Mouse (Mus musculus): Measurements from ENCODE around the gene Ndrg3. TPM values are rescaled to one million over a fixed set of nuclear protein-coding genes. Genes with fewer than 3 reads are reported as not detected.
A peak's percentile ranks its signal among the peaks of the same experiment; 100 is the strongest.

The Ndrg3 gene
- 68.3 and 81.0 TPM in 2 replicates for polyA plus RNA-seq (2012; ENCODE audit: insufficient read depth, insufficient read length, missing spikeins)

DNA sequence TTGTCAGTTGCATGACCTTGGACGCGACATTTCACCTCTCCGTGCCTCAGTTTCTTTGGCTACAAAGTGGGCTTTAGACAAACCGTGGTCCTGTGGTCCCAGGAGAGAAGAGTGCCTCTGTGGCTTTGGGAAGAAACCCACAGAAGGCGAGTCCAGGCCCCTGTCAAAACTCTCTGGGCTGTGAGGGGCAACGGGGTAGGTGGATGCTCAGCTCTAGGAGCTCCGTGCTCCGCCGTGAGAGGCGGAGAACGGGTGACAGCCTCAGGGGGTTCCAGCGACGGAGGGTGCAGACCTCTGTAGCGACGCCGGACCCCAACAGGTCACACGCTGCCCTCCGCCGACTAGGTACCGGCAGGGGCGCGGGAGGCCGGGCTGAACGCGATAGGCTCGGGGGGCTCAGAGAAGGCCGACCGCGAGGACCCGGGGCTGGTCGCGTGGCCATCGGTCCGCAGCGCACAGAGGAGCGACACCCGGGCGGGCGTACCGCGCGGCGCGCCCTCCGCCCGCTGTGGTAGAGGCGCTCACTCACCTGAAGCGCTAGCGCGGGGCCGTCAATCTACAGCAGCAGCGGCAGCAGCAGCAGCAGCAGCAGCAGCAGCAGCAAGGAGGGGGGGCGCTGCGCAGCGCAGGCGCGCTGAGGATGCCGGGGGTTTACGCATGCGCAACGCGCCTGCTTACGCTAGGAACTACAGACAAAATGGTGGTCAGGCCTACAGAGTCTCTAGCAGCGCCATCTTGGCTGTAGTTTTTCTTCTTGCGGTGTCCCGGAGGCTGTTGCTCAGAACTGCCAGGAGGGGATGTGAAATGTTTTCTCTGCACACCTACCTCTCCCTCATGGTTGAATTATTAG lies at the start of gene Ndrg3:
Gene Ndrg3, minus strand, starts transcription at position 587 of the 850 bp plus-strand sequence.
- Histone ChIP-seq H3K4me3 (ENCODE audit: insufficient read depth, low read length) (peak within 1 kb of the TSS; percentile 79), H3K27ac (ENCODE audit: insufficient read depth, low read depth, low read length) (0 out of 2 replicates have a peak within 1 kb of the TSS, but pooled peaks have one; percentile 27), H3K4me1 (ENCODE audit: control insufficient read depth, insufficient read depth, low read length) (no peaks in the 10 kb centered on the region)
- no peak for TF ChIP-seq CTCF (IDR thresholded peaks at IDR 0.05; ENCODE audit: low read depth, low read length)

DNA sequence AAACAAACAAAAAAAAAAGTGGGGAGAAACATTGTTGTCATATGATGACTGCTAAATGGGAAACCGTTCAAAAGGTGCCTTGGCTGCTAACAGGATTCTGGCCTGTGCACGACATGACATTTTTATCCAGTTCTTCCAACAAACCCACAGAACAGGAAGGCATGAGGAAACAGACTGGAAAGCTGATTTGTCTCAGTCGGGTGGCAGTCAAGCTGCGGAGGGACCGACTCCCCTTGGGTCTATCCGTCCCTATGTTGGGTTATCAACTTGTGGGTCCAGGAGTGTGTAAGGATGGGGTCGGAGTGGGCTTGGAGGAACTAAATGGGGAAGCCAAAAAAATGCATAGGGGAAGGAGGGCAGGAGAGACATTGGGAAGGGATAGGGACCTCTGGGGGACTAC lies 49.6 kb upstream of the Ndrg3 start:
- H3K27ac ChIP-seq (ENCODE audit: insufficient read depth, low read depth, low read length) = no peak overlapping the region
- H3K4me3 ChIP-seq (ENCODE audit: insufficient read depth, low read length) = no peak overlapping the region
- peaks cover 6% of the 10 kb centered on the region; the same call in 1 of the 2 replicates for H3K4me1 ChIP-seq (ENCODE audit: control insufficient read depth, insufficient read depth, low read length)
- no peak for TF ChIP-seq CTCF (IDR thresholded peaks at IDR 0.05; ENCODE audit: low read depth, low read length)
- TF ChIP-seq POLR2A (IDR thresholded peaks at IDR 0.05; ENCODE audit: borderline replicate concordance, low read depth, low read length) = no peak

DNA sequence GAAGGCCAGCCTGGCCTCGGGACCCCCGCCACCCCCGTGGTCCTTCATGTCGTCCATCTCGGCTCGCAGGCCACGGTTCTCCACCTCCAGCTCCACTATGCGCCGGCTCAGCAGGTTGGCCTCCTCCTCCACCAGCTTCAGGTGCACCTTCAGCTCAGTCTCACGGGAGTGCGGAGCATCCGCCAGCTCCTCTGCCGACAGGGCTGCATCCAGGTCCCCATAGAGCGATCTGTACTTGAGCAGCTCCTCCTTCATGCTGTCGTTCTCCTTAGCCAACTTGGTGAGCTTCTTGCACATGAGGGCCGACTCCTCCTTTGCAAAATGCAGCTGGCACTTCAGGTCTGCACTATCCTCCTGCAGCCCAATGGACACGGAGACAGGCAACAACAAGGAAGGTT lies 48.8 kb upstream of the Ndrg3 start:
- Histone ChIP-seq H3K27ac (ENCODE audit: insufficient read depth, low read depth, low read length) (no peak overlapping the region), H3K4me1 (ENCODE audit: control insufficient read depth, insufficient read depth, low read length) (peaks cover 8% of the 10 kb centered on the region; the same call in 1 of the 2 replicates), H3K4me3 (ENCODE audit: insufficient read depth, low read length) (no peak overlapping the region)
- TF ChIP-seq CTCF (IDR thresholded peaks at IDR 0.05; ENCODE audit: low read depth, low read length) (no peak), POLR2A (IDR thresholded peaks at IDR 0.05; ENCODE audit: borderline replicate concordance, low read depth, low read length) (no peak)

DNA sequence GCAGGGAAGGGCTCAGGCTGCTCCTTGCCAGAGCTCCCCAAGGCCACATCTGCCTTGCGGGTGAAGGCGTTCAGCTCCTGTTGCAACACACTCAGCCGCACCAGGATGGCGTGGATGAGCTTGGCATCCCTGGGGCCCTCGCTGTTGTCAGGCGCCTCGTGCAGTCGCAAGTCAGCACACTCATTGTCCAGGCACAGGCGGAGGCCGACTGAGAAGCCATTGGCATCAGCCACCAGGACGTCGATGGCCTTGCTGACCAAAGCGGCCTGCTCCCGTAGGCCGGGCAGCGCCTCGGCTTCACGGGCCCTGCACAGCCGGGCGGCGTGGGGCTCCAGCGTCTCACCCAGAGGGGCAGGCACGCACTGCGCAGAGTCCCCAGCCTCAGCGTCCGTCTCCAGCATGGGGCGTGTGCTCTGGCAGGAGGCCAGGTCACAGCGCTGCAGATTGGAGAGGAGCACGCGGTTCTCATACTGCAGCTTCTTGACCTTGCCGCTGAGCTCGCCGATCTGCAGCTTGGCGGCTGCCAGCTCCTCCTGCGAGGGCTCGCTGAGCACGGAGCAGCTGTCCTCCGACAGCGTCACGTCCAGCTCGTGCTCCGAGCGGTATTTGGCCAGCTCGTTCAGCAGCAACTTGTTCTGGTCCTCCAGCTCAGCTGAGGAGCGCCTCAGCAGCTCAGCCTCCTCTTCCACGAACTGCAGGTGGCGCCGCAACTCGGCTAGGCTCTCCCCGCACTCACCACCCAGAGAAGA lies 48.2 kb upstream of the Ndrg3 start:
- Histone ChIP-seq H3K27ac (ENCODE audit: insufficient read depth, low read depth, low read length) (no peak overlapping the region), H3K4me1 (ENCODE audit: control insufficient read depth, insufficient read depth, low read length) (peaks cover 8% of the 10 kb centered on the region; the same call in 1 of the 2 replicates), H3K4me3 (ENCODE audit: insufficient read depth, low read length) (no peak overlapping the region)
- TF ChIP-seq POLR2A (IDR thresholded peaks at IDR 0.05; ENCODE audit: borderline replicate concordance, low read depth, low read length) (no peak), CTCF (IDR thresholded peaks at IDR 0.05; ENCODE audit: low read depth, low read length) (no peak)

DNA sequence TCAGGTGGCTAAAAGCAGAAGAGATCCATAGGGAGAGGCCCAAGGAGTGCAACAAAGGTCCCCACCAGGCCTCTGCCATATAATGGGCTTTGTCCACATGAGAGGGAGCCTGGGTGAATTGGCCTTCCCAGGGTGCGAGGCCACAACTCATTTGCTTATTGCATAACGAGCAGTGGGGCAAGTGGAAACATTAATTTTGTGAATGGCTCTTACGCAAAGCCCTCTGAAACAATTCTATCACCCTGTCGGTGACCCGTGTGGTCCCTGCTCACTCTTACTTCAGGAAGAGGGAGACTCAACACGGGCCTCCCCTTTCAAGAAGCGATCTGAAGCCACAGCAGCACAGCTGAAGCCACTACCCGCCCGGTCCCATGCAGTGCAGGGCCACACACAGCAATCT lies 45.4 kb upstream of the Ndrg3 start:
- Histone ChIP-seq H3K27ac (ENCODE audit: insufficient read depth, low read depth, low read length) (no peak overlapping the region), H3K4me1 (ENCODE audit: control insufficient read depth, insufficient read depth, low read length) (peaks cover 10% of the 10 kb centered on the region), H3K4me3 (ENCODE audit: insufficient read depth, low read length) (no peak overlapping the region)
- TF ChIP-seq CTCF (IDR thresholded peaks at IDR 0.05; ENCODE audit: low read depth, low read length) (no peak), POLR2A (IDR thresholded peaks at IDR 0.05; ENCODE audit: borderline replicate concordance, low read depth, low read length) (no peak)

DNA sequence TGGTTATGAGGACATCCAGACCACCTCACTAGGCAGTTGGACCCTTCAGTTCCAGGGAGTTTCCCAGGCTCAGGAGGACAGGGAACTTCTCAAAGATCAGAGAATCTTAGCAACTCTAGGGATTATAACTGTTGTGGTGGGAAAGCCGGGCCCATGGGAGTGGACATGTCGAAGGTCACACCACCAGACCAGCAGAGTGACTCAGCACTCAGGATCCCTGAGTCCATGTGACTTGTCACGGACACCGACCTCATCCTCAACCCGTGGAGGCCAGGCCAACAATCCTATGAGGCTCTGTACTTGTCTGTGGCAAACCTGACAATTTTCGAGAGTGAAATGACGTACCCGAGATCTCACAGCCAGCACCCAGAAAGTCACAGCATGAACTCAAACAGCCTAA lies 44.5 kb upstream of the Ndrg3 start:
- TF ChIP-seq POLR2A (IDR thresholded peaks at IDR 0.05; ENCODE audit: borderline replicate concordance, low read depth, low read length) (no peak), CTCF (IDR thresholded peaks at IDR 0.05; ENCODE audit: low read depth, low read length) (no peak)
- Histone ChIP-seq H3K27ac (ENCODE audit: insufficient read depth, low read depth, low read length) (no peak overlapping the region), H3K4me1 (ENCODE audit: control insufficient read depth, insufficient read depth, low read length) (peaks cover 10% of the 10 kb centered on the region), H3K4me3 (ENCODE audit: insufficient read depth, low read length) (no peak overlapping the region)

DNA sequence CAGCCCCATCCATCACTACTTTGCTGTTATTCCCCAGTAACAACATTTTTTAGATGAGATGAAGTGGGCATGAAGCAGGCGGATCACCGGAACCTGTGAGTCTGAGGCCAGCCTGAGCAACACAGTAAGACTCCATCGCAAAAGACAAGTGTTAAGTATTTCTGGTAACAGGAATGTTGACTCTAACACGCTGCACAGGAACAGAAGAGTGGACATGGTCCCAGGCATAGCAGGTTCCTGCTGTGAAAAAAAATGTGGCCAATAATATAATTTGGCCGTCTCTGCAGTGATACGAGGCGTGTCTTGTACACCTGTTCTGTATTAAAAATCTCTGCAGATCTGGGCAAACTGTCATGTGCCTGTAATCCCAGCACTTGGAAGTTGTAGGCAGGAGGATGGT lies 43.5 kb upstream of the Ndrg3 start:
- H3K4me1 ChIP-seq (ENCODE audit: control insufficient read depth, insufficient read depth, low read length) = peaks cover 10% of the 10 kb centered on the region
- no peak overlapping the region for H3K27ac ChIP-seq (ENCODE audit: insufficient read depth, low read depth, low read length)
- TF ChIP-seq POLR2A (IDR thresholded peaks at IDR 0.05; ENCODE audit: borderline replicate concordance, low read depth, low read length) = no peak
- no peak for TF ChIP-seq CTCF (IDR thresholded peaks at IDR 0.05; ENCODE audit: low read depth, low read length)
- H3K4me3 ChIP-seq (ENCODE audit: insufficient read depth, low read length) = no peak overlapping the region

DNA sequence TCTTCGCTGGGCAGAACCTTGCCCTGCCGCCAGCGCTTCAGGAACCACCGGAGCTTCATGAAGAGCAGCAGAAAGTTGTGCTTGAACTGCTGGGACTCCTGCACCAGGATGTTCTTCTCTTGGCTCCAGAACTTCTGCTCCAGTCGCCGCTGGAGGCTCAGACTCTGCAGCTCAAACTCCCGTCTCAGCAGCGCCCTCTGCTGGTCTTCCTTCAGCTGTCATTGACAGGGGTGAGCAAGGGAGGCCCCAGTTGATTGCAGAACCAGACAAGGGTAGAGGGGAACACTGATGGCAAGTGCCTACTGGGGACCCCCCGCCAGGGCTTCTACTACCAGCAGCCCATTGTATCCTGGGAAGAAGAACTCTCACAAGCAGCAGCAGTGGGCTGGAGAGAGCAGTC lies 38.9 kb upstream of the Ndrg3 start:
- Histone ChIP-seq H3K4me3 (ENCODE audit: insufficient read depth, low read length) (no peak overlapping the region), H3K4me1 (ENCODE audit: control insufficient read depth, insufficient read depth, low read length) (peaks cover 2% of the 10 kb centered on the region), H3K27ac (ENCODE audit: insufficient read depth, low read depth, low read length) (no peak overlapping the region)
- TF ChIP-seq POLR2A (IDR thresholded peaks at IDR 0.05; ENCODE audit: borderline replicate concordance, low read depth, low read length) (no peak), CTCF (IDR thresholded peaks at IDR 0.05; ENCODE audit: low read depth, low read length) (peak; percentile 70)

DNA sequence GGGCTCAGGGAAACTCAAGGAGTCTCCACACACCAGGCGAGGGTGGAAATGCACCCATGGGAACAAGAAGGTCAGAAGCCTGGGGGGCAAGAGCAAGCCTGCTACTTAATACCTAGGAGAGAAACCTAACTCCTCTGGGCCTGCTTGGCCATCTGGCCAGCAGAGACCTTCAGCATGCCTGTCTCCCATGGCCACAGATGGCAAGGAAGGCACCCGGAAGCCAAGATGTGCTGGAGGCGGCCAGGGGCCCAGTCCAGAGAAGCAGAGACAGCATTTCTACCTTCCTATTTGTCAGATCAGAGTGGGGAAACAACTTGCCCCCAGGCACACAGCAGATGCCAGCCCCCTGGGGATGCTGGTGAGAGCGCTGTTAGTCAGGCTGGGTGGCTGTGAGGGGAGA lies 36.4 kb upstream of the Ndrg3 start:
- Histone ChIP-seq H3K27ac (ENCODE audit: insufficient read depth, low read depth, low read length) (no peak overlapping the region), H3K4me1 (ENCODE audit: control insufficient read depth, insufficient read depth, low read length) (no peaks in the 10 kb centered on the region), H3K4me3 (ENCODE audit: insufficient read depth, low read length) (no peak overlapping the region)
- TF ChIP-seq POLR2A (IDR thresholded peaks at IDR 0.05; ENCODE audit: borderline replicate concordance, low read depth, low read length) (no peak), CTCF (IDR thresholded peaks at IDR 0.05; ENCODE audit: low read depth, low read length) (no peak)
